Mouse (Mus musculus) c-Kit-negative CD71-positive TER-119-positive erythroid progenitor cells, embryonic 14.5 days (primary cell): ENCODE data around the gene Ep400.
A peak's percentile ranks its signal among the peaks of the same experiment; 100 is the strongest.

Experiments used
- DNase-seq: peaks from one replicate; pipeline ENCODE4 v3.0.0-alpha.2; 2013; ENCODE audit warnings: low read depth, low spot score

Ep400 gene

GRCm38 (mm10) chr5:110770448-110771158 lies at the start of gene Ep400:
TSS of gene Ep400 (minus strand) at chr5:110770717.
- DNase-seq: peak; percentile 98

GRCm38 (mm10) chr5:110809667-110810325 lies 39.3 kb upstream of the Ep400 start, which contains the start of gene Ulk1:
TSS of gene Ulk1 (minus strand) at chr5:110810097.
- DNase-seq: peak; percentile 100

GRCm38 (mm10) chr5:110808821-110809666 lies 38.5 kb upstream of the Ep400 start:
- peak; percentile 19 for DNase-seq

GRCm38 (mm10) chr5:110808061-110808631 lies 37.6 kb upstream of the Ep400 start:
- peak; percentile 69 for DNase-seq

GRCm38 (mm10) chr5:110807453-110807852 lies 36.9 kb upstream of the Ep400 start:
- no peak for DNase-seq

- DNase-seq: no peak
These were observed 36.2 kb upstream of the Ep400 start for GRCm38 (mm10) chr5:110806676-110807075.

GRCm38 (mm10) chr5:110806154-110806553 lies 35.6 kb upstream of the Ep400 start:
- DNase-seq: no peak

GRCm38 (mm10) chr5:110804012-110804743 lies 33.7 kb upstream of the Ep400 start:
- DNase-seq: no peak

GRCm38 (mm10) chr5:110802809-110803208 lies 32.3 kb upstream of the Ep400 start:
- DNase-seq: no peak

GRCm38 (mm10) chr5:110802186-110802585 lies 31.7 kb upstream of the Ep400 start:
- DNase-seq: no peak

GRCm38 (mm10) chr5:110801036-110801624 lies 30.6 kb upstream of the Ep400 start:
- DNase-seq: no peak

- no peak for DNase-seq
These were observed 27.2 kb upstream of the Ep400 start for GRCm38 (mm10) chr5:110797696-110798095.

GRCm38 (mm10) chr5:110794363-110794762 lies 23.8 kb upstream of the Ep400 start:
- no peak for DNase-seq

GRCm38 (mm10) chr5:110788684-110789083 lies 18.2 kb upstream of the Ep400 start:
- no peak for DNase-seq

GRCm38 (mm10) chr5:110786081-110786835 lies 15.7 kb upstream of the Ep400 start:
- DNase-seq: no peak

GRCm38 (mm10) chr5:110783150-110783549 lies 12.6 kb upstream of the Ep400 start:
- DNase-seq: no peak

GRCm38 (mm10) chr5:110781529-110782238 lies 11.2 kb upstream of the Ep400 start:
- no peak for DNase-seq

GRCm38 (mm10) chr5:110780761-110781528 lies 10.4 kb upstream of the Ep400 start:
- no peak for DNase-seq
